Mouse (Mus musculus) cerebellum, postnatal 10 days (tissue): ENCODE data around the gene Rai1.

Experiments
- DNase-seq, 2 experiments: peaks; one replicate each; pipeline ENCODE4 v3.0.0; 2021; ENCODE audit warnings: mixed read lengths in 2 of 2

Rai1 gene

GRCm38 (mm10) chr11:60127863-60128512 is 23.2 kb downstream of the Rai1 start:
- no peak for DNase-seq

GRCm38 (mm10) chr11:60130516-60130915 is 25.7 kb downstream of the Rai1 start:
- peak in 1 of 2 experiments; percentile 29 for DNase-seq

- no peak for DNase-seq
Measured at GRCm38 (mm10) chr11:60132061-60132460, 27.2 kb downstream of the Rai1 start.

GRCm38 (mm10) chr11:60136491-60136890 is 31.7 kb downstream of the Rai1 start:
- no peak for DNase-seq

- DNase-seq: no peak
Measured at GRCm38 (mm10) chr11:60137170-60137569, 32.4 kb downstream of the Rai1 start.

GRCm38 (mm10) chr11:60139141-60139733 is 34.4 kb downstream of the Rai1 start:
- DNase-seq: peak; percentile 57 to 59

- DNase-seq: peak; percentile 86
Measured at GRCm38 (mm10) chr11:60139734-60140371, 35.0 kb downstream of the Rai1 start.

GRCm38 (mm10) chr11:60140586-60141284 is 35.9 kb downstream of the Rai1 start:
- DNase-seq: peak; percentile 54 to 57

GRCm38 (mm10) chr11:60141285-60141608 is 36.4 kb downstream of the Rai1 start:
- DNase-seq: peak; percentile 42 to 46

GRCm38 (mm10) chr11:60143086-60143485 is 38.3 kb downstream of the Rai1 start:
- DNase-seq: no peak

- no peak for DNase-seq
Measured at GRCm38 (mm10) chr11:60146170-60146569, 41.4 kb downstream of the Rai1 start.

GRCm38 (mm10) chr11:60148591-60148990 is 43.8 kb downstream of the Rai1 start:
- no peak for DNase-seq

- DNase-seq: no peak
Measured at GRCm38 (mm10) chr11:60149086-60149485, 44.3 kb downstream of the Rai1 start.

- peak; percentile 59 to 67 for DNase-seq
Measured at GRCm38 (mm10) chr11:60150677-60151076, 45.9 kb downstream of the Rai1 start.

- DNase-seq: no peak
Measured at GRCm38 (mm10) chr11:60152339-60152738, 47.5 kb downstream of the Rai1 start.

GRCm38 (mm10) chr11:60153936-60154335 is 49.1 kb downstream of the Rai1 start:
- no peak for DNase-seq

GRCm38 (mm10) chr11:60155690-60156089 is 50.9 kb downstream of the Rai1 start:
- peak in 1 of 2 experiments; percentile 6 for DNase-seq

GRCm38 (mm10) chr11:60158271-60158670 is 53.5 kb downstream of the Rai1 start:
- no peak for DNase-seq

- no peak for DNase-seq
Measured at GRCm38 (mm10) chr11:60159955-60160354, 55.1 kb downstream of the Rai1 start.

- peak in 1 of 2 experiments; percentile 14 for DNase-seq
Measured at GRCm38 (mm10) chr11:60160454-60161114, 55.8 kb downstream of the Rai1 start.

- peak in 1 of 2 experiments; percentile 5 for DNase-seq
Measured at GRCm38 (mm10) chr11:60161146-60161874, 56.5 kb downstream of the Rai1 start.

- DNase-seq: no peak
Measured at GRCm38 (mm10) chr11:60162547-60162946, 57.7 kb downstream of the Rai1 start.
